Mouse (Mus musculus): Measurements from ENCODE around the gene Phf12. TPM values are rescaled to one million over a fixed set of nuclear protein-coding genes. Genes with fewer than 3 reads are reported as not detected.

Phf12 gene
- polyA plus RNA-seq, 1 experiment from 2014 or later: 11.6 TPM

- ATAC-seq (ENCODE audit: insufficient number of reproducible peaks, insufficient read depth, low FRiP score, low read depth): no peak
- H3K27me3 ChIP-seq (ENCODE audit: control insufficient read depth, insufficient read depth, low read length): peaks cover 5% of the 10 kb centered on the region; the same call in 1 of the 2 replicates
These were observed 19.6 kb upstream of the Phf12 start for GRCm38 (mm10) chr11:77962946-77963345.

GRCm38 (mm10) chr11:77964415-77965095, 18.0 kb upstream of the Phf12 start:
- 24% methylated on average over 19 of the region's 19 CpGs for WGBS
- Histone ChIP-seq H3K4me2 (ENCODE audit: low read length) (no peak overlapping the region), H3K9me3 (ENCODE audit: control insufficient read depth, low read length) (no peaks in the 10 kb centered on the region), H3K36me3 (ENCODE audit: control insufficient read depth, insufficient read depth, low read length) (no peaks in the 10 kb centered on the region), H3K4me3 (ENCODE audit: control insufficient read depth in 1 of 2, insufficient read depth in 1 of 2, low read depth in 1 of 2, low read length in 2 of 2) (no peak overlapping the region), H3K27ac (replicated peaks in 1 of 2; ENCODE audit: control insufficient read depth in 1 of 2, insufficient read depth in 1 of 2, low read depth in 2 of 2, low read length in 2 of 2) (no peak overlapping the region), H3K27me3 (ENCODE audit: control insufficient read depth, insufficient read depth, low read length) (peaks cover 5% of the 10 kb centered on the region; the same call in 1 of the 2 replicates), H3K9ac (ENCODE audit: low read length) (no peak overlapping the region), H3K4me1 (ENCODE audit: control insufficient read depth in 2 of 2, insufficient read depth in 2 of 2, low read length in 2 of 2) (peaks cover 13 to 16% of the 10 kb centered on the region in 2 experiments; a peak in 3 of 4 replicates)
- ATAC-seq (ENCODE audit: insufficient number of reproducible peaks, insufficient read depth, low FRiP score, low read depth): no peak

More at GRCm38 (mm10) chr11:77962946-77963345, 19.6 kb upstream of the Phf12 start:
- H3K27ac ChIP-seq (replicated peaks in 1 of 2; ENCODE audit: control insufficient read depth in 1 of 2, insufficient read depth in 1 of 2, low read depth in 2 of 2, low read length in 2 of 2): no peak overlapping the region
- no peak overlapping the region for H3K9ac ChIP-seq (ENCODE audit: low read length)
- H3K9me3 ChIP-seq (ENCODE audit: control insufficient read depth, low read length): no peaks in the 10 kb centered on the region
- H3K4me3 ChIP-seq (ENCODE audit: control insufficient read depth in 1 of 2, insufficient read depth in 1 of 2, low read depth in 1 of 2, low read length in 2 of 2): no peak overlapping the region
- H3K4me2 ChIP-seq (ENCODE audit: low read length): no peak overlapping the region
- peaks cover 16 to 18% of the 10 kb centered on the region in 2 experiments; a peak in 3 of 4 replicates for H3K4me1 ChIP-seq (ENCODE audit: control insufficient read depth in 2 of 2, insufficient read depth in 2 of 2, low read length in 2 of 2)
- WGBS: 87% methylated on average over 10 of the region's 10 CpGs
- H3K36me3 ChIP-seq (ENCODE audit: control insufficient read depth, insufficient read depth, low read length): no peaks in the 10 kb centered on the region

- H3K4me2 ChIP-seq (ENCODE audit: low read length): no peak overlapping the region
- no peak for ATAC-seq (ENCODE audit: insufficient number of reproducible peaks, insufficient read depth, low FRiP score, low read depth)
- peaks cover 5% of the 10 kb centered on the region; the same call in 1 of the 2 replicates for H3K27me3 ChIP-seq (ENCODE audit: control insufficient read depth, insufficient read depth, low read length)
- 32% methylated on average over 17 of the region's 17 CpGs for WGBS
- H3K27ac ChIP-seq (replicated peaks in 1 of 2; ENCODE audit: control insufficient read depth in 1 of 2, insufficient read depth in 1 of 2, low read depth in 2 of 2, low read length in 2 of 2): no peak overlapping the region
- no peak overlapping the region for H3K4me3 ChIP-seq (ENCODE audit: control insufficient read depth in 1 of 2, insufficient read depth in 1 of 2, low read depth in 1 of 2, low read length in 2 of 2)
- no peak overlapping the region; the same call in 1 of the 2 replicates for H3K9ac ChIP-seq (ENCODE audit: low read length)
- H3K36me3 ChIP-seq (ENCODE audit: control insufficient read depth, insufficient read depth, low read length): no peaks in the 10 kb centered on the region
- peaks cover 13 to 16% of the 10 kb centered on the region in 2 experiments; a peak in 3 of 4 replicates for H3K4me1 ChIP-seq (ENCODE audit: control insufficient read depth in 2 of 2, insufficient read depth in 2 of 2, low read length in 2 of 2)
- no peaks in the 10 kb centered on the region for H3K9me3 ChIP-seq (ENCODE audit: control insufficient read depth, low read length)
These were observed 17.2 kb upstream of the Phf12 start for GRCm38 (mm10) chr11:77965101-77966036.

- Histone ChIP-seq H3K27ac (replicated peaks in 1 of 2; ENCODE audit: control insufficient read depth in 1 of 2, insufficient read depth in 1 of 2, low read depth in 2 of 2, low read length in 2 of 2) (no peak overlapping the region), H3K9ac (ENCODE audit: low read length) (no peak overlapping the region), H3K4me3 (ENCODE audit: control insufficient read depth in 1 of 2, insufficient read depth in 1 of 2, low read depth in 1 of 2, low read length in 2 of 2) (no peak overlapping the region), H3K9me3 (ENCODE audit: control insufficient read depth, low read length) (no peaks in the 10 kb centered on the region), H3K36me3 (ENCODE audit: control insufficient read depth, insufficient read depth, low read length) (no peaks in the 10 kb centered on the region), H3K27me3 (ENCODE audit: control insufficient read depth, insufficient read depth, low read length) (peaks cover 5% of the 10 kb centered on the region; the same call in 1 of the 2 replicates), H3K4me2 (ENCODE audit: low read length) (no peak overlapping the region), H3K4me1 (ENCODE audit: control insufficient read depth in 2 of 2, insufficient read depth in 2 of 2, low read length in 2 of 2) (peaks cover 9 to 12% of the 10 kb centered on the region in 2 experiments; a peak in 3 of 4 replicates)
- ATAC-seq (ENCODE audit: insufficient number of reproducible peaks, insufficient read depth, low FRiP score, low read depth): no peak
- 60% methylated on average over 5 of the region's 5 CpGs for WGBS
These were observed 16.5 kb upstream of the Phf12 start for GRCm38 (mm10) chr11:77966037-77966391.

GRCm38 (mm10) chr11:77967114-77967513, 15.4 kb upstream of the Phf12 start:
- 0% methylated on average over 4 of the region's 4 CpGs for WGBS
- H3K4me2 ChIP-seq (ENCODE audit: low read length): no peak overlapping the region
- H3K36me3 ChIP-seq (ENCODE audit: control insufficient read depth, insufficient read depth, low read length): no peaks in the 10 kb centered on the region
- H3K27me3 ChIP-seq (ENCODE audit: control insufficient read depth, insufficient read depth, low read length): peaks cover 5% of the 10 kb centered on the region; the same call in 1 of the 2 replicates
- H3K27ac ChIP-seq (replicated peaks in 1 of 2; ENCODE audit: control insufficient read depth in 1 of 2, insufficient read depth in 1 of 2, low read depth in 2 of 2, low read length in 2 of 2): no peak overlapping the region
- no peaks in the 10 kb centered on the region for H3K9me3 ChIP-seq (ENCODE audit: control insufficient read depth, low read length)
- peaks cover 9 to 12% of the 10 kb centered on the region in 2 experiments; a peak in 3 of 4 replicates for H3K4me1 ChIP-seq (ENCODE audit: control insufficient read depth in 2 of 2, insufficient read depth in 2 of 2, low read length in 2 of 2)
- no peak overlapping the region for H3K9ac ChIP-seq (ENCODE audit: low read length)
- ATAC-seq (ENCODE audit: insufficient number of reproducible peaks, insufficient read depth, low FRiP score, low read depth): no peak
- no peak overlapping the region for H3K4me3 ChIP-seq (ENCODE audit: control insufficient read depth in 1 of 2, insufficient read depth in 1 of 2, low read depth in 1 of 2, low read length in 2 of 2)

GRCm38 (mm10) chr11:77968786-77969185, 13.8 kb upstream of the Phf12 start:
- 40% methylated on average over 4 of the region's 4 CpGs for WGBS
- Histone ChIP-seq H3K27me3 (ENCODE audit: control insufficient read depth, insufficient read depth, low read length) (peaks cover 17% of the 10 kb centered on the region), H3K9me3 (ENCODE audit: control insufficient read depth, low read length) (no peaks in the 10 kb centered on the region), H3K4me1 (ENCODE audit: control insufficient read depth in 2 of 2, insufficient read depth in 2 of 2, low read length in 2 of 2) (peaks cover 9 to 12% of the 10 kb centered on the region in 2 experiments; a peak in 3 of 4 replicates), H3K9ac (ENCODE audit: low read length) (no peak overlapping the region), H3K4me2 (ENCODE audit: low read length) (no peak overlapping the region), H3K36me3 (ENCODE audit: control insufficient read depth, insufficient read depth, low read length) (no peaks in the 10 kb centered on the region), H3K27ac (replicated peaks in 1 of 2; ENCODE audit: control insufficient read depth in 1 of 2, insufficient read depth in 1 of 2, low read depth in 2 of 2, low read length in 2 of 2) (no peak overlapping the region), H3K4me3 (ENCODE audit: control insufficient read depth in 1 of 2, insufficient read depth in 1 of 2, low read depth in 1 of 2, low read length in 2 of 2) (no peak overlapping the region)
- ATAC-seq (ENCODE audit: insufficient number of reproducible peaks, insufficient read depth, low FRiP score, low read depth): no peak

GRCm38 (mm10) chr11:77970718-77971117, 11.8 kb upstream of the Phf12 start:
- no peak overlapping the region for H3K4me2 ChIP-seq (ENCODE audit: low read length)
- H3K27ac ChIP-seq (replicated peaks in 1 of 2; ENCODE audit: control insufficient read depth in 1 of 2, insufficient read depth in 1 of 2, low read depth in 2 of 2, low read length in 2 of 2): no peak overlapping the region
- 79% methylated on average over 6 of the region's 6 CpGs for WGBS
- H3K4me3 ChIP-seq (ENCODE audit: control insufficient read depth in 1 of 2, insufficient read depth in 1 of 2, low read depth in 1 of 2, low read length in 2 of 2): no peak overlapping the region
- no peaks in the 10 kb centered on the region for H3K4me1 ChIP-seq (ENCODE audit: control insufficient read depth in 2 of 2, insufficient read depth in 2 of 2, low read length in 2 of 2)
- H3K9me3 ChIP-seq (ENCODE audit: control insufficient read depth, low read length): no peaks in the 10 kb centered on the region
- ATAC-seq (ENCODE audit: insufficient number of reproducible peaks, insufficient read depth, low FRiP score, low read depth): no peak
- peaks cover 34% of the 10 kb centered on the region for H3K27me3 ChIP-seq (ENCODE audit: control insufficient read depth, insufficient read depth, low read length)
- no peaks in the 10 kb centered on the region for H3K36me3 ChIP-seq (ENCODE audit: control insufficient read depth, insufficient read depth, low read length)
- H3K9ac ChIP-seq (ENCODE audit: low read length): no peak overlapping the region
